Mouse (Mus musculus): Measurements from ENCODE around the gene Cd34. TPM values are rescaled to one million over a fixed set of nuclear protein-coding genes. Genes with fewer than 3 reads are reported as not detected.

Gene Cd34
- polyA plus RNA-seq, 1 experiment from 2014 or later = 124 TPM

GRCm38 (mm10) chr1:194941528-194941927, 2.9 kb downstream of the Cd34 start:
- ATAC-seq (ENCODE audit: insufficient number of reproducible peaks, low FRiP score, low TSS enrichment, low read depth) = no peak
- Histone ChIP-seq H3K4me3 (replicated peaks) (no peak overlapping the region), H3K9me3 (replicated peaks) (no peaks in the 10 kb centered on the region), H3K36me3 (no peaks in the 10 kb centered on the region), H3K9ac (no peak overlapping the region), H3K4me2 (replicated peaks) (no peak overlapping the region), H3K4me1 (peaks cover 15% of the 10 kb centered on the region; the same call in 1 of the 2 replicates), H3K27me3 (no peaks in the 10 kb centered on the region; the same call in none of the 2 replicates), H3K27ac (replicated peaks) (no peak overlapping the region)

GRCm38 (mm10) chr1:194942912-194943311, 4.3 kb downstream of the Cd34 start:
- Histone ChIP-seq H3K27me3 (no peaks in the 10 kb centered on the region; the same call in none of the 2 replicates), H3K4me1 (peaks cover 15% of the 10 kb centered on the region; the same call in 1 of the 2 replicates), H3K4me3 (replicated peaks) (no peak overlapping the region), H3K36me3 (no peaks in the 10 kb centered on the region), H3K4me2 (replicated peaks) (no peak overlapping the region), H3K27ac (replicated peaks) (no peak overlapping the region), H3K9me3 (replicated peaks) (no peaks in the 10 kb centered on the region), H3K9ac (no peak overlapping the region)
- no peak for ATAC-seq (ENCODE audit: insufficient number of reproducible peaks, low FRiP score, low TSS enrichment, low read depth)

- ATAC-seq (ENCODE audit: insufficient number of reproducible peaks, low FRiP score, low TSS enrichment, low read depth) = no peak
- H3K36me3 ChIP-seq = no peaks in the 10 kb centered on the region
- no peaks in the 10 kb centered on the region for H3K9me3 ChIP-seq (replicated peaks)
- peaks cover 15% of the 10 kb centered on the region; the same call in 1 of the 2 replicates for H3K4me1 ChIP-seq
- no peak overlapping the region for H3K4me3 ChIP-seq (replicated peaks)
- 75% methylated on average over 5 of the region's 5 CpGs for WGBS
- H3K9ac ChIP-seq = no peak overlapping the region
- H3K27me3 ChIP-seq = no peaks in the 10 kb centered on the region; the same call in none of the 2 replicates
- no peak overlapping the region for H3K27ac ChIP-seq (replicated peaks)
- H3K4me2 ChIP-seq (replicated peaks) = no peak overlapping the region
These were observed 4.9 kb downstream of the Cd34 start for GRCm38 (mm10) chr1:194943485-194943884.

GRCm38 (mm10) chr1:194945382-194945781, 6.8 kb downstream of the Cd34 start:
- H3K4me1 ChIP-seq = peaks cover 5% of the 10 kb centered on the region; the same call in 1 of the 2 replicates
- H3K4me2 ChIP-seq (replicated peaks) = no peak overlapping the region; the same call in 1 of the 2 replicates
- no peaks in the 10 kb centered on the region for H3K36me3 ChIP-seq
- no peak overlapping the region for H3K4me3 ChIP-seq (replicated peaks)
- 28% methylated on average over 2 of the region's 2 CpGs for WGBS
- H3K27me3 ChIP-seq = no peaks in the 10 kb centered on the region
- H3K9ac ChIP-seq = no peak overlapping the region
- H3K9me3 ChIP-seq (replicated peaks) = no peaks in the 10 kb centered on the region
- H3K27ac ChIP-seq (replicated peaks) = peak overlapping the region; percentile 48; the same call in 1 of the 2 replicates
- ATAC-seq (ENCODE audit: insufficient number of reproducible peaks, low FRiP score, low TSS enrichment, low read depth) = peak; percentile 43; the same call in 1 of the 2 replicates

- 84% methylated on average over 1 of the region's 1 CpGs for WGBS
- H3K27me3 ChIP-seq = no peaks in the 10 kb centered on the region
- no peak overlapping the region for H3K4me3 ChIP-seq (replicated peaks)
- H3K9ac ChIP-seq = no peak overlapping the region
- ATAC-seq (ENCODE audit: insufficient number of reproducible peaks, low FRiP score, low TSS enrichment, low read depth) = no peak
- H3K36me3 ChIP-seq = no peaks in the 10 kb centered on the region
- H3K27ac ChIP-seq (replicated peaks) = no peak overlapping the region
- H3K4me2 ChIP-seq (replicated peaks) = no peak overlapping the region
- peaks cover 5% of the 10 kb centered on the region; the same call in 1 of the 2 replicates for H3K4me1 ChIP-seq
- no peaks in the 10 kb centered on the region for H3K9me3 ChIP-seq (replicated peaks)
These were observed 7.8 kb downstream of the Cd34 start for GRCm38 (mm10) chr1:194946467-194946866.

GRCm38 (mm10) chr1:194950913-194951312, 12.3 kb downstream of the Cd34 start:
- H3K4me3 ChIP-seq (replicated peaks) = no peak overlapping the region
- ATAC-seq (ENCODE audit: insufficient number of reproducible peaks, low FRiP score, low TSS enrichment, low read depth) = no peak
- WGBS = 36% methylated on average over 2 of the region's 2 CpGs

GRCm38 (mm10) chr1:194952891-194953290, 14.3 kb downstream of the Cd34 start:
- Histone ChIP-seq H3K36me3 (no peaks in the 10 kb centered on the region), H3K9me3 (replicated peaks) (no peaks in the 10 kb centered on the region), H3K27ac (replicated peaks) (no peak overlapping the region), H3K4me3 (replicated peaks) (no peak overlapping the region), H3K4me2 (replicated peaks) (no peak overlapping the region), H3K9ac (no peak overlapping the region), H3K4me1 (no peaks in the 10 kb centered on the region), H3K27me3 (no peaks in the 10 kb centered on the region)
- WGBS = 82% methylated on average over 1 of the region's 1 CpGs
- no peak for ATAC-seq (ENCODE audit: insufficient number of reproducible peaks, low FRiP score, low TSS enrichment, low read depth)

More at GRCm38 (mm10) chr1:194950913-194951312, 12.3 kb downstream of the Cd34 start:
- Histone ChIP-seq H3K9me3 (replicated peaks) (no peaks in the 10 kb centered on the region), H3K4me2 (replicated peaks) (no peak overlapping the region), H3K9ac (no peak overlapping the region), H3K4me1 (no peaks in the 10 kb centered on the region), H3K36me3 (no peaks in the 10 kb centered on the region), H3K27me3 (no peaks in the 10 kb centered on the region), H3K27ac (replicated peaks) (no peak overlapping the region)

- ATAC-seq (ENCODE audit: insufficient number of reproducible peaks, low FRiP score, low TSS enrichment, low read depth) = no peak
- Histone ChIP-seq H3K9me3 (replicated peaks) (no peaks in the 10 kb centered on the region), H3K27me3 (no peaks in the 10 kb centered on the region), H3K9ac (no peak overlapping the region), H3K4me3 (replicated peaks) (no peak overlapping the region), H3K4me2 (replicated peaks) (no peak overlapping the region), H3K4me1 (no peaks in the 10 kb centered on the region), H3K36me3 (no peaks in the 10 kb centered on the region), H3K27ac (replicated peaks) (no peak overlapping the region)
These were observed 16.1 kb downstream of the Cd34 start for GRCm38 (mm10) chr1:194954694-194955093.

- no peaks in the 10 kb centered on the region for H3K36me3 ChIP-seq
- H3K4me2 ChIP-seq (replicated peaks) = no peak overlapping the region
- H3K4me1 ChIP-seq = no peaks in the 10 kb centered on the region
- no peak overlapping the region for H3K4me3 ChIP-seq (replicated peaks)
- no peaks in the 10 kb centered on the region for H3K27me3 ChIP-seq
- 60% methylated on average over 2 of the region's 2 CpGs for WGBS
- no peak overlapping the region for H3K27ac ChIP-seq (replicated peaks)
- no peak for ATAC-seq (ENCODE audit: insufficient number of reproducible peaks, low FRiP score, low TSS enrichment, low read depth)
- H3K9me3 ChIP-seq (replicated peaks) = no peaks in the 10 kb centered on the region
- H3K9ac ChIP-seq = no peak overlapping the region
These were observed 17.1 kb downstream of the Cd34 start for GRCm38 (mm10) chr1:194955749-194956148.

- Histone ChIP-seq H3K9me3 (replicated peaks) (no peaks in the 10 kb centered on the region), H3K36me3 (no peaks in the 10 kb centered on the region), H3K27me3 (no peaks in the 10 kb centered on the region), H3K4me1 (no peaks in the 10 kb centered on the region), H3K4me3 (replicated peaks) (no peak overlapping the region), H3K9ac (no peak overlapping the region), H3K4me2 (replicated peaks) (no peak overlapping the region), H3K27ac (replicated peaks) (no peak overlapping the region)
- ATAC-seq (ENCODE audit: insufficient number of reproducible peaks, low FRiP score, low TSS enrichment, low read depth) = no peak
- WGBS = 92% methylated on average over 2 of the region's 2 CpGs
These were observed 18.4 kb downstream of the Cd34 start for GRCm38 (mm10) chr1:194957021-194957420.

- Histone ChIP-seq H3K9ac (no peak overlapping the region), H3K4me1 (no peaks in the 10 kb centered on the region), H3K9me3 (replicated peaks) (no peaks in the 10 kb centered on the region), H3K4me3 (replicated peaks) (no peak overlapping the region), H3K27me3 (no peaks in the 10 kb centered on the region), H3K36me3 (no peaks in the 10 kb centered on the region), H3K27ac (replicated peaks) (no peak overlapping the region), H3K4me2 (replicated peaks) (no peak overlapping the region)
- no peak for ATAC-seq (ENCODE audit: insufficient number of reproducible peaks, low FRiP score, low TSS enrichment, low read depth)
- WGBS = 34% methylated on average over 5 of the region's 5 CpGs
These were observed 23.6 kb downstream of the Cd34 start for GRCm38 (mm10) chr1:194962181-194962580.

GRCm38 (mm10) chr1:194962712-194963111, 24.1 kb downstream of the Cd34 start:
- no peak overlapping the region for H3K9ac ChIP-seq
- no peaks in the 10 kb centered on the region for H3K27me3 ChIP-seq
- no peak overlapping the region for H3K4me3 ChIP-seq (replicated peaks)
- H3K36me3 ChIP-seq = no peaks in the 10 kb centered on the region
- no peaks in the 10 kb centered on the region for H3K4me1 ChIP-seq
- no peak overlapping the region for H3K4me2 ChIP-seq (replicated peaks)
- no peak overlapping the region for H3K27ac ChIP-seq (replicated peaks)
- no peaks in the 10 kb centered on the region for H3K9me3 ChIP-seq (replicated peaks)
- no peak for ATAC-seq (ENCODE audit: insufficient number of reproducible peaks, low FRiP score, low TSS enrichment, low read depth)

Data from embryonic facial prominence, embryonic 15.5 days (tissue).